Mouse (Mus musculus): Measurements from ENCODE around the gene Meis1. TPM values are rescaled to one million over a fixed set of nuclear protein-coding genes. Genes with fewer than 3 reads are reported as not detected.

Meis1 gene
- polyA plus RNA-seq, 1 experiment from 2014 or later, result 41.4 TPM

GRCm38 (mm10) chr11:18996289-18996688 is 22.5 kb downstream of the Meis1 start:
- no peaks in the 10 kb centered on the region for H3K27me3 ChIP-seq (replicated peaks; ENCODE audit: control insufficient read depth, insufficient read depth, low read length)
- ATAC-seq, result no peak
- H3K4me1 ChIP-seq (replicated peaks; ENCODE audit: control insufficient read depth, insufficient read depth, low read length), result 0 out of 2 replicates have a peak, but pooled peaks cover under 1% of the 10 kb centered on the region
- H3K9ac ChIP-seq (replicated peaks; ENCODE audit: low read depth, low read length), result no peak overlapping the region
- no peak overlapping the region for H3K27ac ChIP-seq (ENCODE audit: low read length)
- no peak overlapping the region for H3K4me2 ChIP-seq (ENCODE audit: low read length)
- 100% methylated on average over 2 of the region's 2 CpGs for WGBS
- H3K36me3 ChIP-seq (ENCODE audit: control insufficient read depth, insufficient read depth), result no peaks in the 10 kb centered on the region
- no peak overlapping the region for H3K4me3 ChIP-seq (replicated peaks; ENCODE audit: low read length)
- no peaks in the 10 kb centered on the region for H3K9me3 ChIP-seq (ENCODE audit: control insufficient read depth, low read length)

- no peak overlapping the region for H3K27ac ChIP-seq (ENCODE audit: low read length)
- 0 out of 2 replicates have a peak, but pooled peaks cover 2% of the 10 kb centered on the region for H3K36me3 ChIP-seq (ENCODE audit: control insufficient read depth, insufficient read depth)
- H3K9me3 ChIP-seq (ENCODE audit: control insufficient read depth, low read length), result no peaks in the 10 kb centered on the region
- peaks cover 20% of the 10 kb centered on the region for H3K4me1 ChIP-seq (replicated peaks; ENCODE audit: control insufficient read depth, insufficient read depth, low read length)
- H3K4me3 ChIP-seq (replicated peaks; ENCODE audit: low read length), result no peak overlapping the region
- no peak overlapping the region for H3K4me2 ChIP-seq (ENCODE audit: low read length)
- H3K27me3 ChIP-seq (replicated peaks; ENCODE audit: control insufficient read depth, insufficient read depth, low read length), result no peaks in the 10 kb centered on the region
- 64% methylated on average over 6 of the region's 6 CpGs for WGBS
- H3K9ac ChIP-seq (replicated peaks; ENCODE audit: low read depth, low read length), result no peak overlapping the region
- ATAC-seq, result no peak
These were observed 26.0 kb downstream of the Meis1 start for GRCm38 (mm10) chr11:18992796-18993195.

- peaks cover 20% of the 10 kb centered on the region for H3K4me1 ChIP-seq (replicated peaks; ENCODE audit: control insufficient read depth, insufficient read depth, low read length)
- 0 out of 2 replicates have a peak overlapping the region, but pooled peaks have one; percentile 5 for H3K27ac ChIP-seq (ENCODE audit: low read length)
- ATAC-seq, result peak; percentile 73
- WGBS, result 10% methylated on average over 6 of the region's 6 CpGs
- no peak overlapping the region for H3K9ac ChIP-seq (replicated peaks; ENCODE audit: low read depth, low read length)
- H3K27me3 ChIP-seq (replicated peaks; ENCODE audit: control insufficient read depth, insufficient read depth, low read length), result no peaks in the 10 kb centered on the region
- peak overlapping the region; percentile 25 for H3K4me2 ChIP-seq (ENCODE audit: low read length)
- no peak overlapping the region for H3K4me3 ChIP-seq (replicated peaks; ENCODE audit: low read length)
- no peaks in the 10 kb centered on the region for H3K9me3 ChIP-seq (ENCODE audit: control insufficient read depth, low read length)
- H3K36me3 ChIP-seq (ENCODE audit: control insufficient read depth, insufficient read depth), result 0 out of 2 replicates have a peak, but pooled peaks cover 2% of the 10 kb centered on the region
These were observed 28.5 kb downstream of the Meis1 start for GRCm38 (mm10) chr11:18990244-18990677.

GRCm38 (mm10) chr11:18989669-18990243 is 29.0 kb downstream of the Meis1 start:
- ATAC-seq, result peak; percentile 56; the same call in 1 of the 2 replicates
- Histone ChIP-seq H3K27ac (ENCODE audit: low read length) (0 out of 2 replicates have a peak overlapping the region, but pooled peaks have one; percentile 5), H3K9ac (replicated peaks; ENCODE audit: low read depth, low read length) (no peak overlapping the region)

GRCm38 (mm10) chr11:18988637-18989263 is 30.0 kb downstream of the Meis1 start:
- H3K4me3 ChIP-seq (replicated peaks; ENCODE audit: low read length), result no peak overlapping the region
- WGBS, result 45% methylated on average over 4 of the region's 4 CpGs
- peaks cover 20% of the 10 kb centered on the region for H3K4me1 ChIP-seq (replicated peaks; ENCODE audit: control insufficient read depth, insufficient read depth, low read length)
- 0 out of 2 replicates have a peak, but pooled peaks cover 2% of the 10 kb centered on the region for H3K36me3 ChIP-seq (ENCODE audit: control insufficient read depth, insufficient read depth)
- H3K27ac ChIP-seq (ENCODE audit: low read length), result no peak overlapping the region
- ATAC-seq, result no peak
- H3K27me3 ChIP-seq (replicated peaks; ENCODE audit: control insufficient read depth, insufficient read depth, low read length), result no peaks in the 10 kb centered on the region
- H3K9me3 ChIP-seq (ENCODE audit: control insufficient read depth, low read length), result no peaks in the 10 kb centered on the region
- no peak overlapping the region for H3K4me2 ChIP-seq (ENCODE audit: low read length)
- H3K9ac ChIP-seq (replicated peaks; ENCODE audit: low read depth, low read length), result no peak overlapping the region

More at GRCm38 (mm10) chr11:18989669-18990243, 29.0 kb downstream of the Meis1 start:
- H3K27me3 ChIP-seq (replicated peaks; ENCODE audit: control insufficient read depth, insufficient read depth, low read length), result no peaks in the 10 kb centered on the region
- WGBS, result 3% methylated on average over 6 of the region's 6 CpGs
- peak overlapping the region; percentile 25; the same call in 1 of the 2 replicates for H3K4me2 ChIP-seq (ENCODE audit: low read length)
- no peak overlapping the region for H3K4me3 ChIP-seq (replicated peaks; ENCODE audit: low read length)
- no peaks in the 10 kb centered on the region for H3K9me3 ChIP-seq (ENCODE audit: control insufficient read depth, low read length)
- H3K4me1 ChIP-seq (replicated peaks; ENCODE audit: control insufficient read depth, insufficient read depth, low read length), result peaks cover 20% of the 10 kb centered on the region
- 0 out of 2 replicates have a peak, but pooled peaks cover 2% of the 10 kb centered on the region for H3K36me3 ChIP-seq (ENCODE audit: control insufficient read depth, insufficient read depth)

- Histone ChIP-seq H3K4me1 (replicated peaks; ENCODE audit: control insufficient read depth, insufficient read depth, low read length) (peaks cover 6% of the 10 kb centered on the region; the same call in 1 of the 2 replicates), H3K9me3 (ENCODE audit: control insufficient read depth, low read length) (no peaks in the 10 kb centered on the region), H3K27ac (ENCODE audit: low read length) (no peak overlapping the region), H3K9ac (replicated peaks; ENCODE audit: low read depth, low read length) (no peak overlapping the region), H3K27me3 (replicated peaks; ENCODE audit: control insufficient read depth, insufficient read depth, low read length) (no peaks in the 10 kb centered on the region), H3K4me2 (ENCODE audit: low read length) (no peak overlapping the region), H3K4me3 (replicated peaks; ENCODE audit: low read length) (no peak overlapping the region), H3K36me3 (ENCODE audit: control insufficient read depth, insufficient read depth) (0 out of 2 replicates have a peak, but pooled peaks cover 2% of the 10 kb centered on the region)
- no peak for ATAC-seq
- 78% methylated on average over 2 of the region's 2 CpGs for WGBS
These were observed 35.0 kb downstream of the Meis1 start for GRCm38 (mm10) chr11:18983813-18984212.

- WGBS, result 75% methylated on average over 7 of the region's 7 CpGs
- ATAC-seq, result no peak
- no peak overlapping the region for H3K27ac ChIP-seq (ENCODE audit: low read length)
- no peaks in the 10 kb centered on the region for H3K9me3 ChIP-seq (ENCODE audit: control insufficient read depth, low read length)
- no peak overlapping the region for H3K4me3 ChIP-seq (replicated peaks; ENCODE audit: low read length)
- no peak overlapping the region for H3K9ac ChIP-seq (replicated peaks; ENCODE audit: low read depth, low read length)
- 0 out of 2 replicates have a peak, but pooled peaks cover 2% of the 10 kb centered on the region for H3K36me3 ChIP-seq (ENCODE audit: control insufficient read depth, insufficient read depth)
- H3K4me1 ChIP-seq (replicated peaks; ENCODE audit: control insufficient read depth, insufficient read depth, low read length), result peaks cover 5% of the 10 kb centered on the region; the same call in 1 of the 2 replicates
- H3K27me3 ChIP-seq (replicated peaks; ENCODE audit: control insufficient read depth, insufficient read depth, low read length), result no peaks in the 10 kb centered on the region
- no peak overlapping the region for H3K4me2 ChIP-seq (ENCODE audit: low read length)
These were observed 35.5 kb downstream of the Meis1 start for GRCm38 (mm10) chr11:18983294-18983693.

- H3K27ac ChIP-seq (ENCODE audit: low read length), result no peak overlapping the region
- no peak for ATAC-seq
- H3K9me3 ChIP-seq (ENCODE audit: control insufficient read depth, low read length), result no peaks in the 10 kb centered on the region
- H3K4me2 ChIP-seq (ENCODE audit: low read length), result no peak overlapping the region
- no peaks in the 10 kb centered on the region for H3K36me3 ChIP-seq (ENCODE audit: control insufficient read depth, insufficient read depth)
- no peak overlapping the region for H3K9ac ChIP-seq (replicated peaks; ENCODE audit: low read depth, low read length)
- H3K27me3 ChIP-seq (replicated peaks; ENCODE audit: control insufficient read depth, insufficient read depth, low read length), result no peaks in the 10 kb centered on the region
- H3K4me3 ChIP-seq (replicated peaks; ENCODE audit: low read length), result no peak overlapping the region
- WGBS, result 16% methylated on average over 3 of the region's 3 CpGs
- peaks cover 5% of the 10 kb centered on the region; the same call in 1 of the 2 replicates for H3K4me1 ChIP-seq (replicated peaks; ENCODE audit: control insufficient read depth, insufficient read depth, low read length)
These were observed 36.5 kb downstream of the Meis1 start for GRCm38 (mm10) chr11:18982331-18982730.

- 11% methylated on average over 4 of the region's 4 CpGs for WGBS
- Histone ChIP-seq H3K4me2 (ENCODE audit: low read length) (no peak overlapping the region), H3K4me3 (replicated peaks; ENCODE audit: low read length) (no peak overlapping the region), H3K27ac (ENCODE audit: low read length) (no peak overlapping the region), H3K27me3 (replicated peaks; ENCODE audit: control insufficient read depth, insufficient read depth, low read length) (no peaks in the 10 kb centered on the region), H3K9me3 (ENCODE audit: control insufficient read depth, low read length) (no peaks in the 10 kb centered on the region), H3K4me1 (replicated peaks; ENCODE audit: control insufficient read depth, insufficient read depth, low read length) (peaks cover 5% of the 10 kb centered on the region; the same call in 1 of the 2 replicates), H3K36me3 (ENCODE audit: control insufficient read depth, insufficient read depth) (no peaks in the 10 kb centered on the region), H3K9ac (replicated peaks; ENCODE audit: low read depth, low read length) (no peak overlapping the region)
- no peak for ATAC-seq
These were observed 37.4 kb downstream of the Meis1 start for GRCm38 (mm10) chr11:18981367-18981766.
